Mouse (Mus musculus) A20 (cell line): ENCODE measurements around the gene Gm7030.
A peak's percentile ranks its signal among the peaks of the same experiment; 100 is the strongest.
"Not testable (repeated sequence)": the region's sequence is repeated elsewhere in the genome, so short reads cannot be mapped to it uniquely, and the experiment has no call there.

ENCODE experiments used
- DNase-seq: peaks from one replicate; pipeline ENCODE4 v3.0.0-alpha.2; 2011; ENCODE audit warnings: low read depth, low spot score

Gene Gm7030

GRCm38 (mm10) chr17:36128968-36129817 is at the start of gene Gm7030:
Gene Gm7030 (minus strand): TSS chr17:36129425.
- DNase-seq: peak; percentile 0

- DNase-seq: peak; percentile 57
Measured at GRCm38 (mm10) chr17:36178938-36179337, 49.7 kb upstream of the Gm7030 start.

DNA sequence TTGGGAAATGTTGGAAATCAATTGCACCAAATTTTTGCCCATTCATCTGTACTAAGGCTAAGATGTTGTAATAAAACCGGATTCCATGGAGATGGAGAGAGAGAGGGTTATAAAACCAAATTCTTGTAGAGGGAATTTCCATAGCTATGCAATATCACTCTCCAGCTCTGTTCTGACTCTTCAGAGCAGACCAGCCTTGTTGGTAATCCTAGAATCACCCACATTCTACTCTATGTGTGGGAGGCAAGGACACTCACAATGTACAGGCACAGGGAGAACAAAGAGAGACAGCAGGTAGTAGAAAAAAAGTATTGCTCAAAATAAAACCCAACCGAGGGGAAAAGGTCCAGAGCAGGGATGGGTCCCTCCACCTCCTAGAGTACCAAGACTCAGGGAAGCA is 46.9 kb upstream of the Gm7030 start:
- not testable (repeated sequence) for DNase-seq

DNA sequence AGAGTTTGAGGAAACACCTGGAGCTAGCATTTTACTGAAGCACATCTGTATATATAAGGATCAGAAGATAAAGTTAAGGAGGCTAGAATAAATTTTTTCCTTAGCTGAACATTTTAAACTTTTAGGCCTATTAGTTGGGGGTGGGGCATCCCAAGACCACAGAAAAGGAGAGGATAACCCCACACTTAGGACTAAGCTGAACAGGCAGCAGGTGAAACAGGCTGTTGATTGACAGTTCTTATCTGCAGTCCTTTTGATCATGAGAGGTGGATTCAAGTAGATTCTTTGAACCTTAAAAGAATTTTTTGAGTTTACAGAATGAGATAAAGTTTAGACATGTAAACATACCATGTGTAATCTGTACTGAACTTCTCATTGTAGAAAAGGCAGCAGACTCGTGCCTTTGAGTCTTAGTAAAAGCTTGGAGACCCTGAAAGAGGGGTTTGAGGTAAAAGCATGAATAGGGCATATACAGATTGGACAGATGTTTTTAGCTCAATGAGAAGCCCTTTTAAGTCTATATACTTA is 41.1 kb upstream of the Gm7030 start:
- DNase-seq: peak; percentile 25

- DNase-seq: no peak
Measured at GRCm38 (mm10) chr17:36169753-36170152, 40.5 kb upstream of the Gm7030 start.

DNA sequence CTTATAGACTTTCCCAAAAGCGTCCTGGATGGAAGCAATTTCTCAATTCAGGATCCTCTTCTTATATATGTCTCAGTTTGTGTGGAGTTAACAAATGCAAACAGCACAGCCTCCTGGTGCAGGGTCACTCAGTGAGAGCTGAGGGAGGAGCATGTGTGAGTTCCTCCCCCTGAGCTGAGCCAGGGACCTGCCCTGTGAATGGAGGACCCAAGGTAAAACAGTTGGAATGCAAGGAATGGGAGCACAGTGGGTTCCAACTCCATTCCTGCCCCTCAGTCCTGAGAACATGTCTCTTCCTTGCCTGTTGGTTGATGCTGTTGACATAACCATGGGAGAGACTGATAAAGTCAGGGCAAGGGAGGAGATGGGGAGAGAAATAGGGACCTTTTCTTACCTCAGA is 39.9 kb upstream of the Gm7030 start:
- not testable (repeated sequence) for DNase-seq

DNA sequence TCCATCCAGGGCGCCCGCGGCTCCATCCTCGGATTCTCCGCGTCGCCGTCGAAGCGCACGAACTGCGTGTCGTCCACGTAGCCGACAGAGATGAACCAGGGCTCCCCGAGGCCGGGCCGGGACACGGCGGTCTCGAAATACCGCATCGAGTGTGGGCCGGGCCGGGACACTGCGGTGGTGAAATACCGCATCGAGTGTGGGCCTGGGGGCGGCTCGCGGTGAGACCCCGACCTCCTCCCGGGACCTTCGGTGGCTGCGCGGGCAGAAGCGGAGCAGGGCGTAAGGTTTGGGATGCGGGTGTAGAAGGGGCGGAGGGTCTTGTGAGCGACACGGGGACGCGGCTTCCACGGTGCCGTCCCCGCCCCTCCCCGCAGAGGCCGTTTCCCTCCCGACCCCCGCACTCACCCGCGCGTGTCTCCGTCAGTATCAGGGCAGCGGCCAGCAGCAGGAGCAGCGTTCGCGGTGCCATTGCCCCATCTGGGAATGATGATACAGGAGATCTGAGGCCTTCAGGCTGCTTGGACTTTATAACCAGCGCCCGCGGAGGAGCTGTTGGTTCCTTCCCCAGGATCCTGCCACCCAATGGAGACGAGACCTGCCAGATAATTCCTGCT is 38.9 kb upstream of the Gm7030 start, which contains the start of gene Gm8909:
Gene Gm8909, minus strand, starts transcription at position 499 of the 614 bp plus-strand sequence.
- no peak for DNase-seq

DNA sequence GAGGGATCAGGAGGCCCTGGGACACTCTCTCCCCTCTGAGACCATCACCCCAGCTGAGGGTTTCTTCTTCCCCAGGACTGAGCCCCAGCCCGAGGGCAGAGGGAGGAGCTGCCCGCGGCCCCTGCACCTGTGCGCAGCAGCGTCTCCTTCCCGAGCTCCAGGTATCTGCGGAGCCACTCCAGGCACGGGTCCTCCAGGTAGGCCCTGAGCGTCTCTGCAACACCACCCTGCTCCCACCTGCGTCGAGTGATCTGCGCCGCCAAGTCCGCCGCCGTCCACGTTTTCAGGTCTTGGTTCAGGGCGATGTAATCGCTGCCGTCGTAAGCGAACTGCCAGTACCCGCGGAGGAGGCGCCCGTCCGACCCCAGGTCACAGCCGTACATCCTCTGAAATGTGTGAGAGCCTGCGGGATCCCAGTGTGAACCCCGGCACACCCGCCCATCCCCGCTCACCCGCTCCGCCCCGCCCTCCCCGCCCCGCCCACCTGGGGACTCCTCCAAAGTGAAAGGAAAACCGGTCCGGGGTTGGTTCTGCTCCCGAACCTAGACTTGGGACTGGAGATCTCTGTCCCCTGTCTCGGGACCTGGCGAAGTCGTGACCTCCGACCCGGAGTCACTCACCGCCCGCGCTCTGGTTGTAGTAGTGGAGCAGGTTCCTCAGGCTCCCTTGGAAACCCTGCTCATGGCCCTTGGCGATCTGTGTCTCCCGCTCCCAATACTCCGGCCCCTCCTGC is 38.2 kb upstream of the Gm7030 start:
- DNase-seq: no peak

- DNase-seq: not testable (repeated sequence)
Measured at GRCm38 (mm10) chr17:36166901-36167300, 37.7 kb upstream of the Gm7030 start.

- no peak for DNase-seq
Measured at GRCm38 (mm10) chr17:36161129-36162051, 32.2 kb upstream of the Gm7030 start.

DNA sequence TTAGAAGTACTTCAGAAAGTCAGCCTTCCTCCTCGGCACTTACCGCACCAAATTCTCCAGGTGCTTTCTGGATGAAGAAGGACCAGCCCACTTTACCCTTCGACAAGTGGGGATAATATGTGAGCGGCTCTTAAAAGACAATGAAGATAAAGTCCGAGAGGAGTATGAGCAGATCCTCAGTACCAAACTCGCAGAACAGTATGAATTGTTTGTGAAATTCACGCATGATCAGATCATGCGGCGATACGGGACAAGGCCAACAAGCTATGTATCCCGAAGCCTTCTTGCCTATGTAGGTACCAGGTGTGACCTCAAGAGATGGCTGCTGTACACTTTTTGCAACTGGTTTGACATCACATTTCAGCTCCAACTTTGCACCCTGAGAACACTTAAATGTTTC is 29.0 kb upstream of the Gm7030 start:
- not testable (repeated sequence) for DNase-seq

DNA sequence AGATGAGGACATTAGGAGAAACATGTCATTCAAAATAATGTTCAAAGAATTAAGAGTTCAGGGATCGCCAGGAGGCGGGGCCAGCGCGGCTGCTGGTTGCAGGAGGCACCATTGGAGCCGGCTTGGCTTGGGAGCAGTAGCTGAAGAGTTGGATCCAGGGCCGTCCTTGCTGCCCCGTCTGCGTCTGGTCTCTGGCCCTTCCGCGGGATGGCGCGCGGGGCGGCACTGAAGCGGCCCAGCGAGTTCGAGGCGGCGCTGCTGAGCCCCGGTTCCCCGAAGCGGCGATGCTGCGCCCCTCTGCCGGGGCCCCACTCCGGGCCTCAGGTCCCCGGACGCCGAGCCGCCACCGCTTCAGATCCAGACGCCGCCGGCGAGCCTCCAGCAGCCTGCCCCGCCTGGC is 28.6 kb upstream of the Gm7030 start:
- DNase-seq: not testable (repeated sequence)

DNA sequence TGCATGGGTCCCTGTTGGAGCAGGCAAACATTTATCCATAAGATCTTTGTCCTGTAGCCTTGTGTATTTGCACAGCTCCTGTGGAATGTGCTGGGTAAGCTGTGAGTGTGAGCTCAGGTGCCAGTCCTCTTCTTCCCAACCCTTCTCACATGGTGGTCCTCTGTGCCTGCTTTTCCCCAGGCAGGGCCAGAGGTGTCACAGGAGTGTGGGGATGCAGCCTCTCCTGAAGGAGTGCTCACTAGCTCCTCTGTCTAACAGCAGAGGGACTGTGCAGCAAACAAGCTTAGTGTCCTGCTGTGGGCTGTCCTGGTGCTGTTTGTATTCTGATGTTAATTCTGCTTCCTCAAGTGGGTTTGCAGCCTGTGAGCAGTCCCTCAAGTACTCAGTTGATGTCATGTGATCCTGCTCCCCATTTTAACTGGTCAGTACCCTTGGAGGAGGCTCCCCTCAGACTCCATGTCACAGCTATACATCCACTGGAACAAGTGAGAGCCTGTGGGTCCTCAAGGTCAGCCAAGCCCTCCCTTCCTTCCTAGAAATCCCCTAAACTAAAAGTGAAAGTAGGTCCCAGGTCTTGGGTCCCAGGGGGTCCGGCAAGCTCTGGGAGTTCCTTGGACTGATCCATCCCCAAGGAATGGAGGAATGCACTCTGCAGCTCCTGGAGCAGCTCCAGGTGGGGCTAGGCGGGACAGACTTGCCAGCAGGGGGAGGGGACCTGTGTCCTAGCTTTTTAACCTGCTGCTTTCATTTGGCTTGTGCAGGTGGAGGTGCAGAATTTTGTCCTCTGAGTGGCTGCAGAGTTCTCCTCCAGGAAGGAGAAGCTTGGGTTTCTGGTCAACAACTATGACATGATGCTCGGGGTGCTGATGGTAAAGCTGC is 25.3 kb upstream of the Gm7030 start:
- DNase-seq: no peak

DNA sequence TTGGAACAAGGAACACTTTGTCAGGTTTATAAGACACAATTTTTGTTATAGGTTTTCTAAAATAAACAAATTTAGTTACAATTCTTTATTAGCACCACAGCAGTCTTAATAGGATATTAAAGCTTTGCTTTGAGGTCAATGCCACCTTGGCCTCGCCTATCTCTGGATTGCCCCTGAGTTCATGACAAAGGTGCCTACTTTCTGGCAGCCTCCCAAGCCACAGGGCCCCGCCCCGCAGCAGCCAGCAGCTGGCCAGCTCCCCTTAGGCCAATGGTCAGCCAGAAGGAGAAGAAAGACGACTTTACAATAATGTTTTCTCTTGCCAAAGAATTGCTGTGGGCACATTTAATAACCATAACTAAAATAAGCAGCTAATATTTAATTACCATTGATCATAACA is 22.0 kb upstream of the Gm7030 start:
- DNase-seq: not testable (repeated sequence)

DNA sequence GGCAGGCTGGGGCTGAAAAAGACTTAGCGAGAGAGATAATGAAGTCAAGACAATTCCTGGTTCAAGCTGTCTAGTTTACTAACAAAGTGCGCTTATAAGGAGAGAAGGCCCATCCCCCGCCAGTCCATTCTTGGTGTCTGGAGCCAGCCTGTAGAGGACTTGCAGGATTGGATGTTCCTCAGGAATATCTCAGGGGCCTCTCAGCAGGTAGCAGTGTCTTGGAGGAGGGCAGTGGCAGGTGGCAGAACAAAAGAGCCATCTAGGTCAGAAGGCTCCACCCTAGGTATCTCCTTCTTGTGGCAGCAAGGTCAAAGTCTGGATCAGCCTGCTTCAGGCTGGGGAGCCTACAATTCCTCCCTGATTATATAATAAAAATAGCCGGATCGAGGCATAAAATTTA is 19.2 kb upstream of the Gm7030 start:
- not testable (repeated sequence) for DNase-seq

DNA sequence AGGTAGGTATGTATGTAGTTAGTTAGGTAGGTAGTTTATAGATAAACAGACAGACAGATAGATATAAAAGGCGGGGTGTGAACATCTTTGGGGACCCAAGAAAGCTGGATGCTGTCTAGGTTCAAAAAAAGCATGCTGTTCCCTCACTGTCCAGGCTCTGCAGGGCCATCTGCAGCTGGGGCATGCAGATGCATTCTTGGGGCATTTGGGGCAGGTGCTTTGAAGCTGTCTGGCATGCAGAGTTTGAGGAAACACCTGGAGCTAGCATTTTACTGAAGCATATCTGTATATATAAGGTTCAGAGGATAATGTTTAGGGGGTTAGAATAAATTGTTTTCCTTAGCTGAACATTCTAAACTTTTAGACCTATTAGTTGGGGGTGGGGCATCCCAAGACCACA is 17.7 kb upstream of the Gm7030 start:
- DNase-seq: peak; percentile 40

- not testable (repeated sequence) for DNase-seq
Measured at GRCm38 (mm10) chr17:36145861-36146156, 16.6 kb upstream of the Gm7030 start.

GRCm38 (mm10) chr17:36145111-36145860 is 16.1 kb upstream of the Gm7030 start:
- peak; percentile 29 for DNase-seq

GRCm38 (mm10) chr17:36136299-36136848 is 7.1 kb upstream of the Gm7030 start:
- not testable (repeated sequence) for DNase-seq
